Mouse (Mus musculus): ENCODE measurements around the gene Fbln1. TPM values are rescaled to one million over a fixed set of nuclear protein-coding genes. Genes with fewer than 3 reads are reported as not detected.
A peak's percentile ranks its signal among the peaks of the same experiment; 100 is the strongest.

Fbln1 gene
- polyA plus RNA-seq, 1 experiment from 2014 or later = 48.9 TPM

DNA sequence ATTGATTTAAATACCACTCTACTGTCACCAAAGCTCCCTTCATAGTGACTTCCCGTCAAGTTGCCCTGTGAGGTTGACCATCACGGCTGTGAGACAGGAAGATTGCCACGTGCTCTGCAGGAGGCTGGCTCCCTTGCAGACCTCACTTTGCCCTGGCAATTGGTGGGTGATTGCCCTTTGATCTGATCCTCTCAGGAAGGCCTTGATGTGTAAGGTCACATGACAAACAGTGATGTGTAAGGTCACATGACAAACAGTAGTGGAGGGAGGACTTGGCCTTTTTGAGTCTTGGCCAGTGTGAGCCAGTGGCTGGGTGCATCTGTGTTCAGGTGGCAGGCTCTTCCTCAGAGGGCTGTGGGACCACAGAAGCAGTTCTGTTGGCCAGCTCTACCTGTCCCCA is 22.8 kb downstream of the Fbln1 start:
- Histone ChIP-seq H3K27me3 (replicated peaks; ENCODE audit: control insufficient read depth, insufficient read depth, low read length) (no peaks in the 10 kb centered on the region), H3K36me3 (ENCODE audit: control insufficient read depth, insufficient read depth, low read length) (peaks cover 39% of the 10 kb centered on the region), H3K4me2 (ENCODE audit: low read length) (no peak overlapping the region), H3K4me3 (ENCODE audit: low read depth, low read length) (no peak overlapping the region), H3K9ac (ENCODE audit: low read length) (no peak overlapping the region), H3K27ac (ENCODE audit: low read depth, low read length) (no peak overlapping the region), H3K4me1 (ENCODE audit: control insufficient read depth, insufficient read depth, low read length) (no peaks in the 10 kb centered on the region), H3K9me3 (replicated peaks; ENCODE audit: control insufficient read depth, low read length) (no peaks in the 10 kb centered on the region)
- DNase-seq (ENCODE audit: low spot score) (no peak), ATAC-seq (no peak)
- WGBS = 87% methylated on average over 3 of the region's 3 CpGs

DNA sequence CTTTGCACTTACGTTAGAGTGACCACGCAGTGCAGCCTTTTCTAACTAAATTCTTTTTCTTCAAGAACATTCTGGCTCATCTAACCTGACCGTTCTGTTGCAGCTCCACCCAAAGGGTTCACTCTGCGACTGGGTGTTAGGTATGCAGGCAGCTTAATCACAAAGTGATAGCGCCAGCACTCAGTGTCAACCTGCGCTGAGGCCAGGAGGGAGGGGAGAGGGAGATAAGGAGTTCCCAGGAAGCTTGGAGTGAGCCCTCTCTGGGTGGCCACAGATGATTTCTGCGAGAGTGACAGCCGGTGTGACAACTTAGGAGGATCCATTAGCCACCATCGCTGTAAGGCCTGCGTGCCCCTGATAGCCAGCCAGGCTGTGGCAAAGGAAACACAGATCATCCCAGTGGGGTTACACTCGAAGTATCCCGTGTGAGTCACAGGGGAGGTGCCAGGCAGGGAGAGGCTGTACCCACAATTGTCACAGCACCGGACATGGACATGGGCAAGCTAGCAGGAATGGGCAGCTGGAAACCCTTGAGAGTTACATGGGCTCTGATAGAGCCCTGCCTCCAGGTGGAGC is 24.3 kb downstream of the Fbln1 start:
- Histone ChIP-seq H3K4me3 (ENCODE audit: low read depth, low read length) (no peak overlapping the region), H3K4me2 (ENCODE audit: low read length) (no peak overlapping the region), H3K36me3 (ENCODE audit: control insufficient read depth, insufficient read depth, low read length) (peaks cover 32% of the 10 kb centered on the region), H3K9ac (ENCODE audit: low read length) (no peak overlapping the region), H3K4me1 (ENCODE audit: control insufficient read depth, insufficient read depth, low read length) (no peaks in the 10 kb centered on the region), H3K27ac (ENCODE audit: low read depth, low read length) (no peak overlapping the region), H3K9me3 (replicated peaks; ENCODE audit: control insufficient read depth, low read length) (no peaks in the 10 kb centered on the region), H3K27me3 (replicated peaks; ENCODE audit: control insufficient read depth, insufficient read depth, low read length) (no peaks in the 10 kb centered on the region)
- ATAC-seq (no peak), DNase-seq (ENCODE audit: low spot score) (no peak)
- 93% methylated on average over 13 of the region's 13 CpGs for WGBS

DNA sequence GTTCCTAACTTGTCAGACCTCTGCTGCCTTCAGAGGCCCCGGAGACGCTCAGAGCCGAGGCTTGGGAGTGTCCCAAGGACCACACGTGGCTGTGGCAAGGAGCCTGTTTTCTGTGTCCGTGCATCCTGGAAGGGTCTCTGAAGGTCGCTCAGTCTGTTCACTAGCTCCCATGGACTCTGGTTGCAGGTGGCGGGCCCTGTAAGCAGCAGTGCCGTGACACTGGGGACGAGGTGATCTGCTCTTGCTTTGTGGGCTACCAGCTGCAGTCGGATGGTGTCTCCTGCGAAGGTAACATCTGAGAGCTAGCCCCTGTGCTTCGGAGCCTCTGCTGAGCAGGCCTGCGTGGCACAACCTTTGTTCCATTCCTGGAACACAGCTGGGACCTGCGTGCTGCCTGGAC is 24.9 kb downstream of the Fbln1 start:
- no peak overlapping the region for H3K4me2 ChIP-seq (ENCODE audit: low read length)
- H3K9ac ChIP-seq (ENCODE audit: low read length) = no peak overlapping the region
- no peak for DNase-seq (ENCODE audit: low spot score)
- no peaks in the 10 kb centered on the region for H3K27me3 ChIP-seq (replicated peaks; ENCODE audit: control insufficient read depth, insufficient read depth, low read length)
- H3K27ac ChIP-seq (ENCODE audit: low read depth, low read length) = no peak overlapping the region
- H3K36me3 ChIP-seq (ENCODE audit: control insufficient read depth, insufficient read depth, low read length) = peaks cover 34% of the 10 kb centered on the region
- H3K4me3 ChIP-seq (ENCODE audit: low read depth, low read length) = no peak overlapping the region
- no peak for ATAC-seq
- no peaks in the 10 kb centered on the region for H3K9me3 ChIP-seq (replicated peaks; ENCODE audit: control insufficient read depth, low read length)
- no peaks in the 10 kb centered on the region for H3K4me1 ChIP-seq (ENCODE audit: control insufficient read depth, insufficient read depth, low read length)
- 93% methylated on average over 14 of the region's 14 CpGs for WGBS

DNA sequence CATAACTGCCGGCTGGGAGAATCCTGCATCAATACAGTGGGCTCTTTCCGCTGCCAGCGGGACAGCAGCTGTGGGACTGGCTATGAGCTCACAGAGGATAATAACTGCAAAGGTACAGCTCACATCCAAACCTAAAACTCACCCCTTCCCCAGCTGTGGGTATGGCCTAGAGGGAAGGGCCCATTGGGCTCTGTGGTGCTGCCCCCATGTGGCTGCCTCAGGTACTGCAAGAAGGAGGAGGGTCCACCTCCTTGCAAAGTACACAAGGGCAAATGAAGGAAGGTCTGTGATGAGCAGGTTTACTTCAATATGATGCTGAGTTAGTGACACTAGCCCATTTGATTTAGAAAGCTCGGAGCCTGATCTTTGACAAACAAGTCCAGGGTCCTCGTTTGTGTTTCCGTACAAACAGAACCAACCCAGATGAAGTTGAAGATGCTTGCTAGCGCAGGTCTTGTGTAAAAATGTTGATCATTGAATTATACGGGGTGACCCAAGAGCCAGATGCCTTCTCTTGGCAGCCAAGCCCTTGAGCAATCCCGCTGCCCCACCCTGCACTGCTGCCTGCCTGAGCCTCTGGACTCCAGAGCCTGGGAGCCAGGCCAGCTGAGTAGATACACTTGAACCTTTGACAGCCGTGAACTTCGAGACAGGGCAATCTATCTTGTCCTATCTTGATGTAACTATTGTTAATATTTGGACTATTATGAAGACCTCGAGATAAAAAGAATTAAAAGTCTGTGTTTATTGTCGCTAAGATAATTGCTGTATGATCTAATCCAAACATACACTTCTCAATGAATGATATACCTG is 25.9 kb downstream of the Fbln1 start:
- Histone ChIP-seq H3K27me3 (replicated peaks; ENCODE audit: control insufficient read depth, insufficient read depth, low read length) (no peaks in the 10 kb centered on the region), H3K4me3 (ENCODE audit: low read depth, low read length) (no peak overlapping the region), H3K4me2 (ENCODE audit: low read length) (no peak overlapping the region), H3K36me3 (ENCODE audit: control insufficient read depth, insufficient read depth, low read length) (peaks cover 35% of the 10 kb centered on the region), H3K4me1 (ENCODE audit: control insufficient read depth, insufficient read depth, low read length) (no peaks in the 10 kb centered on the region), H3K9me3 (replicated peaks; ENCODE audit: control insufficient read depth, low read length) (no peaks in the 10 kb centered on the region), H3K9ac (ENCODE audit: low read length) (no peak overlapping the region), H3K27ac (ENCODE audit: low read depth, low read length) (no peak overlapping the region)
- 86% methylated on average over 13 of the region's 13 CpGs for WGBS
- peak; percentile 58 for DNase-seq (ENCODE audit: low spot score)
- no peak for ATAC-seq

- Histone ChIP-seq H3K4me3 (ENCODE audit: low read depth, low read length) (no peak overlapping the region), H3K9me3 (replicated peaks; ENCODE audit: control insufficient read depth, low read length) (no peaks in the 10 kb centered on the region), H3K4me2 (ENCODE audit: low read length) (no peak overlapping the region), H3K4me1 (ENCODE audit: control insufficient read depth, insufficient read depth, low read length) (no peaks in the 10 kb centered on the region), H3K36me3 (ENCODE audit: control insufficient read depth, insufficient read depth, low read length) (peaks cover 33% of the 10 kb centered on the region), H3K27me3 (replicated peaks; ENCODE audit: control insufficient read depth, insufficient read depth, low read length) (no peaks in the 10 kb centered on the region), H3K9ac (ENCODE audit: low read length) (no peak overlapping the region), H3K27ac (ENCODE audit: low read depth, low read length) (no peak overlapping the region)
- 95% methylated on average over 4 of the region's 4 CpGs for WGBS
- DNase-seq (ENCODE audit: low spot score) (no peak), ATAC-seq (no peak)
Measured at GRCm38 (mm10) chr15:85232256-85232535, 26.4 kb downstream of the Fbln1 start.

DNA sequence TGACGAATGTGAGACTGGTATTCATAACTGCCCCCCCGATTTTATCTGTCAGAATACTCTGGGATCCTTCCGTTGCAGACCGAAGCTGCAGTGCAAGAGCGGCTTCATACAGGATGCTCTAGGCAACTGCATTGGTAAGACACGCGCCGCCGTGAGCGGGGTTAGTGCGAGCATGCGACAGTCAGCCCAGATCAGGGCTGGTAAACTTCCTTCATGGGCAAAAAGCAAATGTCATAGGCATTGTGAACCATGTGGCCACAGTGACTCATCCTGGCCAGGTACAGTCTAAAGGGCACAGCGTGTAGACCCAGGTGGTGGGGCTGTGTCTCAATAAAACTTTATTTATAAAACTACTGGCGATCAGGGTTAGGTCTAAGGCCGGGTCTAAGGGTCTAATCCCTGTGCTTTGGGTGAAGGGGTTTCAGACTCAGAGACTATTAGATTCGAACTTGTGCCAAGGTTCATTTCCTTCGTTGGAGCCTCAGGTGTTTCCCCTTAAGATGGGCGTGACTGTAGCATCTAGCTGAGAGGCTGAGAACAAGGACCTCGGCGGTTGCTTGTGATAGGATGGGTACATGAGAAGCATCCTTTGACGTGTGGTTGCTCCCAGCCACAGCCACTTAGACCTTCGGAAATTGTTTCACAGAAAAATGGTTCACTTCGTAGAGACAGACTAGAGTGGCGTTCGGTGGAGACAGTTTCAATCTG is 26.9 kb downstream of the Fbln1 start:
- H3K9me3 ChIP-seq (replicated peaks; ENCODE audit: control insufficient read depth, low read length) = no peaks in the 10 kb centered on the region
- H3K27ac ChIP-seq (ENCODE audit: low read depth, low read length) = no peak overlapping the region
- H3K27me3 ChIP-seq (replicated peaks; ENCODE audit: control insufficient read depth, insufficient read depth, low read length) = no peaks in the 10 kb centered on the region
- 94% methylated on average over 25 of the region's 25 CpGs for WGBS
- H3K36me3 ChIP-seq (ENCODE audit: control insufficient read depth, insufficient read depth, low read length) = peaks cover 36% of the 10 kb centered on the region
- no peak overlapping the region for H3K4me3 ChIP-seq (ENCODE audit: low read depth, low read length)
- no peak for DNase-seq (ENCODE audit: low spot score)
- ATAC-seq = no peak
- H3K9ac ChIP-seq (ENCODE audit: low read length) = no peak overlapping the region
- H3K4me1 ChIP-seq (ENCODE audit: control insufficient read depth, insufficient read depth, low read length) = no peaks in the 10 kb centered on the region
- no peak overlapping the region for H3K4me2 ChIP-seq (ENCODE audit: low read length)

- H3K9ac ChIP-seq (ENCODE audit: low read length) = no peak overlapping the region
- H3K4me3 ChIP-seq (ENCODE audit: low read depth, low read length) = no peak overlapping the region
- H3K36me3 ChIP-seq (ENCODE audit: control insufficient read depth, insufficient read depth, low read length) = peaks cover 40% of the 10 kb centered on the region
- no peaks in the 10 kb centered on the region for H3K4me1 ChIP-seq (ENCODE audit: control insufficient read depth, insufficient read depth, low read length)
- no peaks in the 10 kb centered on the region for H3K27me3 ChIP-seq (replicated peaks; ENCODE audit: control insufficient read depth, insufficient read depth, low read length)
- 92% methylated on average over 4 of the region's 4 CpGs for WGBS
- DNase-seq (ENCODE audit: low spot score) = no peak
- no peak for ATAC-seq
- H3K4me2 ChIP-seq (ENCODE audit: low read length) = no peak overlapping the region
- no peaks in the 10 kb centered on the region for H3K9me3 ChIP-seq (replicated peaks; ENCODE audit: control insufficient read depth, low read length)
- no peak overlapping the region for H3K27ac ChIP-seq (ENCODE audit: low read depth, low read length)
Measured at GRCm38 (mm10) chr15:85233251-85233611, 27.5 kb downstream of the Fbln1 start.

- Histone ChIP-seq H3K27me3 (replicated peaks; ENCODE audit: control insufficient read depth, insufficient read depth, low read length) (no peaks in the 10 kb centered on the region), H3K27ac (ENCODE audit: low read depth, low read length) (no peak overlapping the region), H3K4me2 (ENCODE audit: low read length) (no peak overlapping the region), H3K9me3 (replicated peaks; ENCODE audit: control insufficient read depth, low read length) (no peaks in the 10 kb centered on the region), H3K4me1 (ENCODE audit: control insufficient read depth, insufficient read depth, low read length) (no peaks in the 10 kb centered on the region), H3K36me3 (ENCODE audit: control insufficient read depth, insufficient read depth, low read length) (peaks cover 40% of the 10 kb centered on the region), H3K9ac (ENCODE audit: low read length) (no peak overlapping the region), H3K4me3 (ENCODE audit: low read depth, low read length) (no peak overlapping the region)
- DNase-seq (ENCODE audit: low spot score) (no peak), ATAC-seq (no peak)
- WGBS = 89% methylated on average over 4 of the region's 4 CpGs
Measured at GRCm38 (mm10) chr15:85233690-85234089, 27.9 kb downstream of the Fbln1 start.

Measured in forebrain, embryonic 14.5 days (tissue).